Mouse (Mus musculus) kidney, embryonic 16.5 days (tissue): Measurements from ENCODE around the gene Itgb3bp. TPM values are rescaled to one million over a fixed set of nuclear protein-coding genes. Genes with fewer than 3 reads are reported as not detected.

Experiments used
- ATAC-seq: fragments of 200-750 bp; cut with Nextera tagmentation; 2 replicates; pipeline ENCODE4 v1.8.0; 2017; ENCODE audit warnings: moderate TSS enrichment; ENCODE audit not compliant: low FRiP score, low TSS enrichment
- H3K27ac ChIP-seq: fragments of 300-500 bp; sonication (generic); 2 replicates; pipeline ENCODE4 v1.5.1; 2014; ENCODE audit warnings: low read length
- H3K27me3 ChIP-seq: fragments of 300-500 bp; sonication (generic); 2 replicates; pipeline ENCODE4 v1.6.1; 2014; ENCODE audit warnings: low read length, control low read depth, mixed read lengths; ENCODE audit not compliant: insufficient read depth
- H3K36me3 ChIP-seq: fragments of 300-500 bp; sonication (generic); 2 replicates; pipeline ENCODE4 v1.6.1; 2014; ENCODE audit warnings: low read length, control low read depth, mixed read lengths; ENCODE audit not compliant: insufficient read depth
- H3K4me1 ChIP-seq: fragments of 300-500 bp; sonication (generic); 2 replicates; pipeline ENCODE4 v1.6.1; 2014; ENCODE audit warnings: low read length, control low read depth, mixed read lengths; ENCODE audit not compliant: insufficient read depth
- H3K4me2 ChIP-seq: fragments of 300-500 bp; sonication (generic); replicated peaks from 2 replicates; pipeline ENCODE4 v1.6.1; 2014; ENCODE audit warnings: low read depth, low read length
- H3K4me3 ChIP-seq: fragments of 300-500 bp; sonication (generic); 2 replicates; pipeline ENCODE4 v1.5.1; 2014; ENCODE audit warnings: mild to moderate bottlenecking, low read length
- H3K9ac ChIP-seq: fragments of 300-500 bp; sonication (generic); replicated peaks from 2 replicates; pipeline ENCODE4 v1.6.1; 2014; ENCODE audit warnings: low read length
- H3K9me3 ChIP-seq: fragments of 300-500 bp; sonication (generic); 2 replicates; pipeline ENCODE4 v1.6.1; 2016; ENCODE audit warnings: low read length, control low read depth
- WGBS: fragments of 180-500 bp; shearing (Covaris S2); extraction: QIAGEN DNeasy Blood & Tissue Kit; methylation state at CpG from one replicate; pipeline ENCODE4 v1.1.7; 2014; 5-methylcytosine and 5-hydroxymethylcytosine counted together
- polyA plus RNA-seq: library from polyadenylated mRNA; unstranded; fragments of >200 nt; fragmentation: Nextera tagmentation; extraction: Ambion mirVana; gene quantifications from 2 replicates; pipeline ENCODE4 v1.2.1, GENCODE M21; 2015

The Itgb3bp gene
- polyA plus RNA-seq, 1 experiment from 2014 or later, result 31.2 TPM

GRCm38 (mm10) chr4:99958084-99958815, 28.6 kb upstream of the Itgb3bp start:
- Histone ChIP-seq H3K4me2 (no peak overlapping the region), H3K36me3 (no peaks in the 10 kb centered on the region), H3K4me1 (0 out of 2 replicates have a peak, but pooled peaks cover 4% of the 10 kb centered on the region), H3K9me3 (no peaks in the 10 kb centered on the region), H3K27ac (no peak overlapping the region), H3K9ac (no peak overlapping the region), H3K27me3 (no peaks in the 10 kb centered on the region), H3K4me3 (no peak overlapping the region)
- WGBS, result 84% methylated on average over 7 of the region's 7 CpGs
- ATAC-seq, result no peak

DNA sequence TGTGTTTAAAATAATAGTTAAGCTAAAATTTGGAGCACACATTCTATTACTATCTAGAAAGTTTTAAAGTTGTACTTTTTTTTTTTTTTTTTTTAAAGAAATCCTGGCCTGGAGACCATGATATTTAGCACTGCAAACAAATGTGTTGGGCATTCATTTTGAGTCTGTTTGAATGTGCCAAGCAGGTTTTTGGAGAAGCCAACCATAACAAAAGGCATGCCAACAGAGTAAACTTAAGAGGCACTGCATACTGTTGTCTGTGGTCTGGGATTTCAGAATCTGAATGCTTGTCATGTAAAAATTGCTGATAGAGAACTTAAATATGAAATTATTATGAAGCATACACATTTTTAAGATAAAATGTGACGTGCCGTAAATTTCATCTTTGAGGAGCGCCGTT, 27.6 kb upstream of the Itgb3bp start:
- no peak overlapping the region for H3K27ac ChIP-seq
- no peak overlapping the region for H3K4me3 ChIP-seq
- ATAC-seq, result no peak
- H3K9me3 ChIP-seq, result no peaks in the 10 kb centered on the region
- no peaks in the 10 kb centered on the region for H3K27me3 ChIP-seq
- no peak overlapping the region for H3K9ac ChIP-seq
- 0 out of 2 replicates have a peak, but pooled peaks cover 4% of the 10 kb centered on the region for H3K4me1 ChIP-seq
- no peak overlapping the region for H3K4me2 ChIP-seq
- no peaks in the 10 kb centered on the region for H3K36me3 ChIP-seq
- WGBS, result 90% methylated on average over 4 of the region's 4 CpGs

DNA sequence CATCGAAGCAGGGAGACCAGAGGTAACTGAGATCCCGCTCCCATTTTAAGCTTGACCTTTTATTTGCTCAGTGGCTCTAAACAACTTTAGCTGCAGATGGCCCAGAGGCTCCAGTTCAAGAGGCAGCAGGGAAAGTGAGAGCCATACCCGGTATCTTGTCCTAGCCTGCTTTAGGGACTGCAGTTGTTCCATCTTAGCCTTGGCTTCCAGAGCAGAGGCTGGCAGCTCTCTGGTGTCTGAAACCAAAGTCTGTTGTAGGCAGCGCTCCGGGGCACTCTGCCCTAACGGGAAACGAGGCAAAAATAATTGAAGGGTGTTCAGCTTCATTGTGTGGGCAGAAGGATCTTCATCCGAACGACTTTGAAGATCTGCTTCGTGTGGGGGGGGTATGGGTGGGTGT, 25.8 kb upstream of the Itgb3bp start:
- Histone ChIP-seq H3K36me3 (no peaks in the 10 kb centered on the region), H3K27me3 (no peaks in the 10 kb centered on the region), H3K27ac (no peak overlapping the region), H3K4me1 (0 out of 2 replicates have a peak, but pooled peaks cover 4% of the 10 kb centered on the region), H3K4me2 (no peak overlapping the region), H3K9ac (no peak overlapping the region), H3K4me3 (no peak overlapping the region), H3K9me3 (no peaks in the 10 kb centered on the region)
- WGBS, result 59% methylated on average over 10 of the region's 10 CpGs
- ATAC-seq, result no peak

DNA sequence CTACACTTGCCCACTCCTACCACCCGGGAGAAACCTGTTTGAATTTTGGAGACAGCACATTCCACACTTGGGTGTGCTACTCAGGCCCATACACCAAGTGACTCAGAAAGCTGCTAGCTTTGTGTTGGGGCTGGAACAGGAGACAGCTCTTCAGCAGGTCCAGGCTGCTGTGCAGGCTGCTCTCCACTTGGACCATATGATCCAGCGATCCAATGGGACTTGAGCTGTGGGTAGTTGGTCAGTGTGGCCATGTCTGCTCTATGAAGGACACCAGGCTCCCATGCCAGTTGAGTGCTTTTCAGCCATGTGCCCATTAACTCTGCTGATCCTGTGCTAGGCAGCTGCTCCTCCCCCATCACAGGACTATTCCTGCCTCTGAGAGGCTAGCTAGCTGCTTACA, 24.3 kb upstream of the Itgb3bp start:
- no peak overlapping the region for H3K4me3 ChIP-seq
- H3K27me3 ChIP-seq, result no peaks in the 10 kb centered on the region
- WGBS, result 92% methylated on average over 2 of the region's 2 CpGs
- no peak for ATAC-seq
- no peak overlapping the region for H3K27ac ChIP-seq
- H3K36me3 ChIP-seq, result no peaks in the 10 kb centered on the region
- H3K4me2 ChIP-seq, result no peak overlapping the region
- 0 out of 2 replicates have a peak, but pooled peaks cover 4% of the 10 kb centered on the region for H3K4me1 ChIP-seq
- H3K9me3 ChIP-seq, result no peaks in the 10 kb centered on the region
- no peak overlapping the region for H3K9ac ChIP-seq

- H3K27me3 ChIP-seq, result no peaks in the 10 kb centered on the region
- H3K4me2 ChIP-seq, result no peak overlapping the region
- H3K9me3 ChIP-seq, result no peaks in the 10 kb centered on the region
- no peaks in the 10 kb centered on the region for H3K4me1 ChIP-seq
- no peak overlapping the region for H3K27ac ChIP-seq
- no peak for ATAC-seq
- H3K9ac ChIP-seq, result no peak overlapping the region
- no peak overlapping the region for H3K4me3 ChIP-seq
- no peaks in the 10 kb centered on the region for H3K36me3 ChIP-seq
- WGBS, result 95% methylated on average over 1 of the region's 1 CpGs
Measured at GRCm38 (mm10) chr4:99947896-99948295, 18.3 kb upstream of the Itgb3bp start.

DNA sequence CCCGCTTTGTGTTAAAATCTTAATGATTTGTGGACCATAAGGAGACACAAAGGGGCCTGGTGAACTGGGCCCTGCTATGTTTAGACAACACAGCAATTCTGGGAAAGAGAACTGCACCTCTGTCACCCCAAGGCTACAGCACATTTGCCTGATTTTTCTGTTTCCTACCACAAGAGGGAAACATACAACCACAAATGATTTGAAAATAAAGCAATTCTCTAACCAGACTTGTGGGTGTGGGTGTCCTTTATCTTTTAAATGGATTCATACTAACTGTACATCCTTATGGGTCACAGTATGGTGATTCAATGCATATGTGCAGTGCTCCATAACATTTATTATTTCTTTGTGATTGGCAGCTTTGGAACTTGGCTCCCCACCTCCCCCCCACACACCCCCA, 17.6 kb upstream of the Itgb3bp start:
- Histone ChIP-seq H3K27me3 (no peaks in the 10 kb centered on the region), H3K9ac (no peak overlapping the region), H3K4me2 (no peak overlapping the region), H3K36me3 (no peaks in the 10 kb centered on the region), H3K4me1 (no peaks in the 10 kb centered on the region), H3K9me3 (no peaks in the 10 kb centered on the region), H3K4me3 (no peak overlapping the region), H3K27ac (no peak overlapping the region)
- WGBS, result 78% methylated on average over 1 of the region's 1 CpGs
- no peak; the same call in 1 of the 2 replicates for ATAC-seq

- no peak for ATAC-seq
- Histone ChIP-seq H3K4me2 (no peak overlapping the region), H3K9me3 (no peaks in the 10 kb centered on the region), H3K4me1 (no peaks in the 10 kb centered on the region), H3K4me3 (no peak overlapping the region), H3K9ac (no peak overlapping the region), H3K27me3 (no peaks in the 10 kb centered on the region), H3K27ac (no peak overlapping the region), H3K36me3 (no peaks in the 10 kb centered on the region)
- 86% methylated on average over 2 of the region's 2 CpGs for WGBS
Measured at GRCm38 (mm10) chr4:99946516-99946915, 16.9 kb upstream of the Itgb3bp start.

DNA sequence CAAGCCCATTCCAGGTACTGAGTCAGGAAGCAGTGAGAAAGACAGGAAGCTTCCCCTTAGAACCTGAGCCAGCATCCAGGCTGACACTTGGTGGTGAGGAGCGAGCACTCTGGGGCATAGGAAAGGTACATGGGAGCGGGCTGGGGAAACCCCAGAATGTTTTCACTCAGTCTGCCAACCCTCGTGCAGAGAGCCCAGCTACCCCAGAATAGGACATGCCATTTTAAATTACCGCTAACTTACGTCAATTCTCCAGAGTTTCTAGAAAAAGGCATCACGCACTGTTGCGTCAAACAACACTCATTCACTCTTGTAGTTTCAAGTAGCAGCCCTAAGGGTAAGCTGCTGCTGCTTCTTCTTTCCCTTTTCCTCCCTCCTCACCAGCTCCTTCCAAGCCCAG, 15.4 kb upstream of the Itgb3bp start:
- Histone ChIP-seq H3K4me3 (no peak overlapping the region), H3K36me3 (no peaks in the 10 kb centered on the region), H3K27ac (no peak overlapping the region), H3K9ac (no peak overlapping the region), H3K9me3 (no peaks in the 10 kb centered on the region), H3K27me3 (no peaks in the 10 kb centered on the region), H3K4me2 (no peak overlapping the region), H3K4me1 (no peaks in the 10 kb centered on the region)
- no peak for ATAC-seq
- 87% methylated on average over 7 of the region's 7 CpGs for WGBS

DNA sequence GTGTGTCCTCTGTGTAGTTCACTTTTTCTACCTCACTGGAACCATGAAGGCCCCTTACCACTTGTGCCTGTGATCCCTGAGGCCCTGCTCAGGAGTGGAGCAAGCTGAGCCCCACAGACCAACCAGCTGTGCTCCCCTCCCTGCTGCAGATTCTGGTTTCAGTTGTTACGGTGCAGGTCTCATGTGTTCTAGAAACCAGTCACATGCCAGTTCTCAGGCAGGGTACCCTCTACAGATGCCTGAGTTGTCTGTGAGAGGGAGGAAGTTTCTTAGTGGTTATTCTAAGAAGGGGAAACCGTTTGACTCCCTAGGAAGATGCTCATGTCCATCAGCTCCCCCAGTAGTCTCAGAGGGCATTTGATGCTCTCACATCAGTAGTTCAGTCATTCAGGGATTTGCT, 15.0 kb upstream of the Itgb3bp start:
- Histone ChIP-seq H3K4me3 (no peak overlapping the region), H3K27ac (no peak overlapping the region), H3K36me3 (no peaks in the 10 kb centered on the region), H3K27me3 (no peaks in the 10 kb centered on the region), H3K4me2 (no peak overlapping the region), H3K9me3 (no peaks in the 10 kb centered on the region), H3K4me1 (no peaks in the 10 kb centered on the region), H3K9ac (no peak overlapping the region)
- 65% methylated on average over 2 of the region's 2 CpGs for WGBS
- ATAC-seq, result no peak

GRCm38 (mm10) chr4:99941655-99942414, 12.2 kb upstream of the Itgb3bp start:
- Histone ChIP-seq H3K27ac (no peak overlapping the region), H3K9me3 (no peaks in the 10 kb centered on the region), H3K9ac (no peak overlapping the region), H3K27me3 (no peaks in the 10 kb centered on the region), H3K4me2 (no peak overlapping the region), H3K4me1 (no peaks in the 10 kb centered on the region), H3K36me3 (no peaks in the 10 kb centered on the region), H3K4me3 (no peak overlapping the region)
- WGBS, result 72% methylated on average over 10 of the region's 10 CpGs
- no peak for ATAC-seq
